Mouse (Mus musculus) heart, adult 2 months (tissue): ENCODE data around the gene Glcci1.

ENCODE experiments used
- CTCF ChIP-seq: fragments of 200-600 bp; IDR thresholded peaks from 2 replicates; pipeline ENCODE4 v1.8.1; 2022; ENCODE audit warnings: antibody characterized with exemption, mild to moderate bottlenecking, moderate library complexity
- EP300 ChIP-seq: fragments of 200-500 bp; IDR thresholded peaks from 2 replicates; pipeline ENCODE4 v1.6.1; 2011; ENCODE audit warnings: low read depth, low read length, control low read depth; ENCODE audit not compliant: insufficient read depth
- POLR2A ChIP-seq: fragments of 200-500 bp; IDR thresholded peaks from 2 replicates; pipeline ENCODE4 v1.6.1; 2011; ENCODE audit warnings: mild to moderate bottlenecking, low read depth, low read length, control low read depth; ENCODE audit not compliant: insufficient read depth

GRCm38 (mm10) chr6:8489938-8490585 lies 19.3 kb upstream of the Glcci1 start:
- no peak for TF ChIP-seq EP300
- no peak for TF ChIP-seq CTCF
- TF ChIP-seq POLR2A: no peak
